Mouse (Mus musculus): ENCODE results near the gene Dusp28.
A peak's percentile ranks its signal among the peaks of the same experiment; 100 is the strongest.

Gene Dusp28

DNA sequence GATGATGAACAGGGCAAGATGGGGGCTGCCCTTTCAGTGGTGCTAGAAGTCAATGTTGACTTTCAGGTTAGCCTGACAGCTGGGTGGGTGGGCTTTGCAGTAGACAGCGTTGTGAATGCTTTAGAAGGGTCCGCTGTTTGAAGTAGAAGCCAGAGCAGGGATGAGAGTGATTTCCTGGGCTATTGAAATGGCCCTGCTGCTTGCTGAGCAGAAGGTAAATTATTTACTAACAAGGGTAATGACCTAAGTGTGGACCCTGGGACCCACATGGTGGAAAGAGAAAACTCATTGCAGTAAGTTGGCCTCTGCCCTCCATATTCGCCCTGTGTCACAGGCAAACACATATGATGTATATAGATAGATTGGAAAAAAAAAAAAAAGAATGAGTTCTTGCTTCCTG, 29.7 kb downstream of the Dusp28 start:
- DNase-seq (ENCODE audit: low read depth in 2 of 2, low spot score in 2 of 2) = no peak

DNA sequence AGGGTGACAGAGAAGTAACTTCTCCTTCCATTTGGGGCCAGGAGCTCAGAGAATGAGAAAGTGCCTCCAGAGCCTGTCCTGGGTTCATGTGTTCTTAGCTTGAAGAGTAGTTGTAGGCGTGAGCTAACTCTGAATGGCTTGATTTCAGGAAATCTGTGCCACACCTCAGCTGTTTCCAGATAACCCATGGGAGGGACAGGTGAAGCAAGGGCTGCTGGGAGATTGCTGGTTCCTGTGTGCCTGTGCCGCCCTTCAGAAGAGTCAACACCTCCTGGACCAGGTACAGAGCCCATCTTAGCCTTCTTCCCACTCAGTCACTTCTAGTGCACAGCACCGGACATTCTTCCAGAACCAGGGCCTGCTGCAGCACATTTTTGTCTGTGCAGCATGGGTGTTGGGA, 31.0 kb downstream of the Dusp28 start:
- DNase-seq (ENCODE audit: low read depth in 2 of 2, low spot score in 2 of 2) = no peak

DNA sequence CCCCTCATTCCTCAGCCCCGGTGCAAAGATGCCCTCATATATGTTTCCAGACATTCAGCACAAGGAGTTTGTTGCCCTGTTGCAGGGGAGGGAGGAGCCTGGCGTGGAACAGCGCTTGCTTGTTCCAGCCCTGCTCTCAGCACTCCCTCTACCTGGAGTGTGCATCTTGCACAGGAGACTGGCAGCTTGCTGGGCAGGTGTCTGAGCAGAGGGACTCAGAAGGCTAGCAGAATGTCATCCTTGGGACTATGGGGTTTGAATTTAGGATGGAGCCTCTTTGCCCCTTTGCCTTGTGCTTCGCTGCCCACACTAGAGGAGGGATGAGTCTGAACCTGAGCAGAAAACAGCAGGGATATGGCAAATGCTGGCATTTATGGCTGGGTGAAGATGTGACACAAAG, 33.0 kb downstream of the Dusp28 start:
- no peak for DNase-seq (ENCODE audit: low read depth in 2 of 2, low spot score in 2 of 2)

DNA sequence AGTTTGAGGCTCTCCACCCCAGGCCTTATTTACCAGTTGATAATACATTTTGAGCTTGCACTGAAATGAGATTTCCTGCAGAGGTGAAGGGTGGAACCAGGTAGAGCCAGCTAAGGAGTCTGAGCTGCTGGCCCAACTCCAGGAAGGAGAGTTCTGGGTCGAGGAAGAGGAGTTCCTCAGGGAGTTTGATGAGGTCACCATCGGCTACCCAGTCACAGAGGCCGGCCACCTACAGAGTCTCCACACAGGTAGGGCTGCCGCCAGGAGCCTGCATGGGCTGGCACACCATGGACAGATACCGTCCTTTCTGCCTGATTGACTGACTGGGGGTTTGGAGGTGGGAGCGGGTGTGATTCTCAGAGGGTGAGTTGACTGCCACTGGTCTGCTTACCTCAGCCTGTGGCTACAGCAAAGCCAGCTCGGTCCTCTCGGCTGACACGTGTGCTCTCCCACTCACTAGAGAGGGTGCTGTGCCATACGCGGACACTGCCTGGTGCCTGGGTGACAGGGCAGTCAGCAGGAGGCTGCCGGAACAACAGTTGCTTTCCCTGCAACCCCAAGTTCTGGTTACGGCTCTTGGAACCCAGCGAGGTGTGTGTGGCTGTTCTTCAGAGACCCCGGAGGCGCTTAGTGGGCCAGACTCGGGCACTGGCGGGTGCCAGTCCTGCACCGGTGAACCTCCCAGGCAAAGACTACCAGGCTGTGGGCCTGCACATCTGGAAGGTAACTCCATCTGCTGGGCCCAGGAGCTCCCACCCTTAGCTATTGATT, 36.6 kb downstream of the Dusp28 start:
- DNase-seq (ENCODE audit: low read depth in 2 of 2, low spot score in 2 of 2) = no peak

DNA sequence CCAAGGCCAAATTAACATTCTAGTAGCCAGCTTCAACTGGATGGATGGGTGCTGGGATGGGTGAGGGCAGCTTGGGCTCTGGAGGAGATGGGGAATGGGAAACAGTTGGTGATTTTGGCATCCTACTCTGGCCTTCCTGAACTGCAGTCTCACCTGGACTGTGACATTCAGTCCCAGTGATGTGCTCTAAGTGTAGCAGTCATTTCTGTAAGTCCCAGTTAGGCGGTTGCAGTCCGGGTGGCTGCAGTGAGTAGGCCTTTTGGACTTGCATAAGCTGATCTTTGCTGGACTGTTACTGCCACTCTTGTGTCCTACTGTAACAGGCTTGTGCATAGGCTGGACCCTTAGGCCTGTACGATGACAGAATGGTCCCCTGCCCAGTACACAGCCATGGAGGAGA, 41.2 kb downstream of the Dusp28 start:
- no peak for DNase-seq (ENCODE audit: low read depth in 2 of 2, low spot score in 2 of 2)

DNA sequence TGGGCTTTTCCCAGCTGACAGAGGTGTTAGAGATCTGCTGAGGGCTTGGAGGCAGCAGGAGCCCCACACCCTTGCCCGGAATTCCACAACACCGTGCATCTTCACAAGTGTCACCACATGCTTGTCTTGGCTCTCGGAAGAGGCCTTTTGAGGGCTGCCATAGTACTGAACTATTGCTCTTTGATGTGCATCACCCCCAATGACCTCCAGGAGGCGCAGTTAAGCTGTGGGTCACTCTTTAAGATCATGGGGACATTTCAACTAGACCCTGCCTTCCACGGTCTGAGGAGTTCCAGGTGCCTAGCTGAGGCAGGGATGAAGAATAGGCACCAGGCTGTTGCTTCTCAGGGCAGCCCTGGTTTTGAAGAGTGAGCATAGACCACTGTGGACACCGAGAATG, 42.6 kb downstream of the Dusp28 start:
- DNase-seq (ENCODE audit: low read depth in 2 of 2, low spot score in 2 of 2) = no peak

DNA sequence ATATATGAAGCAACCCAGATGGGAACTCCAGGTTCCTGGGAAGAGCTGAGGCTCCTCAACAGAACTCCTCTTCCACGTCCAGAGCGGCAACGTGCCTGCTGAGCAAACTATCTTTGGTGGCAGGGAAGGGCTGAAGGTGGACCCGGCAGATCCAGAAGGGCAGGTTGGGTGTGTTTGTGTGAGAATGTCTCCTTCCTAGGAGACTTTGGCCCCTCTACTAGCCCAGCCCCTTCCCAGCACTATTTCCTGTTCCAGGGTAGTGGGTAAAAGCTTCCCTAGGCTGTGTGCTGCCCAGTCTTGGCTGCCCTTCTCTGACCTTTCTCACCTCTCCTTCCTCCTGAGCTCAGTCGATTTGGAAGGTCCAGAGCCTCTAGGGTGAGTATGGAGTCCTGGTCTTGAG, 43.8 kb downstream of the Dusp28 start, which contains the start of gene Gpr35:
Gene Gpr35 (plus strand): TSS at position 259 of the 400 bp plus-strand sequence.
- no peak for DNase-seq (ENCODE audit: low read depth in 2 of 2, low spot score in 2 of 2)

DNA sequence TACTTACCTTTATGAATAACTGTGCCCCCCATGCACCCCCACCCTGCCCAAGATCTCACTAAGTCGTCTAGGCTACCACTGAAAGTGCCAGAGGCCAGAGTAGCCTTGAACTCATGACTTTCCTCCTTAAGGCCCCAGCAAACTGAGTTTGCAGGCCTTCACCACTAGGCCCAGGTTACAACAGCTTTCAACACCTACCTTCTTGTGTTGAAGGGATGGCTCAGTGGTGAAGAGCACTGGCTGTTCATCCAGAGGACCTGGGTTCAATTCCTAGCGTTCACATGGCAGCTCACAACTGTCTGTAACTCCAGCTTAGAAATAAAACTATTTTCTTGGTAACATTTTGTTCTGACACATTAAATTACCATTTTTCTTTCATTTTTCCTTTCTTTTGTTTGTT, 46.9 kb downstream of the Dusp28 start:
- DNase-seq (ENCODE audit: low read depth in 2 of 2, low spot score in 2 of 2) = no peak

DNA sequence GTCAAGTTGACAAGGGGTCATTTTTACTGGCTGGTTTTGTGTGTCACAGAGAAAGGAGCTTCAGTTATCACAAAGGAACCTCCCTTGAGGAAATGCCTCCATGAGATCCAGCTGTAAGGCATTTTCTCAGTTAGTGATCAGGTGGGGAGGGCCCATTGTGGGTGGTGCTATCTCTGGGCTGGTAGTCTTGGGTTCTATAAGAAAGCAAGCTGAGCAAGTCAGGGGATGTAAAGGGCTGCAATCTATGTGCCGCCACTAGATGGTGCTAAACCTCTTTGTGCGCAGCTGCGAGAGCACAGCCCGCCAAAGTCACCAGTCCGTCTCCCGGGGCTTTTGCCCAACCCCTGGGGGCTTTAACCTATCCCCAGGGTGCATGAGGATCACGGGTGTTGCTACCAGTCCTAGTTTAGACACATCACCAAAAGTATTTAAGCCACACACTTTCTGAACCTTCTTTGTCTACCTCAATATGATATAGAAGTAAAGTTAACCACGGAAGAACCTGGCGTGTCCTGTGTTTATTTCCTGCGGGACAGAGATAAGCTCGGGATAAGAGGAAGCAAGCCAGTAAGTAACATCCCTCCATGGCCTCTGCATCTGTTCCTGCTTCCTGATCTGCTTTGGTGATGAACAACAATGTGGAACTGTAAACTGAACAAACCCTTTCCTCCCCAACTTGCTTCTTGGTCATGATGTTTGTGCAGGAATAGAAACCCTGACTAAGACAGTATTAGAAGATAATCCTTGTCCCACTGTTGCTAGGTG, 50.0 kb downstream of the Dusp28 start:
- peak; percentile 40 to 64 for DNase-seq (ENCODE audit: low read depth in 2 of 2, low spot score in 2 of 2)
